Mouse (Mus musculus) CH12.LX (cell line): Measurements from ENCODE around the gene Nt5m.

ENCODE experiments used
- CTCF ChIP-seq, 2 experiments: IDR thresholded peaks in 1 of 2; conservative IDR thresholded peaks in 1 of 2; 2 replicates each; pipeline ENCODE4 v1.5.1; 2011 to 2012; ENCODE audit warnings: low read depth in 2 of 2, low read length in 2 of 2, improper control_type of control experiment in 1 of 2, inconsistent platforms in 1 of 2, mild to moderate bottlenecking in 1 of 2, moderate library complexity in 1 of 2
- E2F4 ChIP-seq: IDR thresholded peaks from 2 replicates; pipeline ENCODE4 v1.6.1; 2011; ENCODE audit warnings: low read depth, low read length, improper control_type of control experiment; ENCODE audit not compliant: insufficient replicate concordance
- EP300 ChIP-seq: IDR thresholded peaks from 2 replicates; pipeline ENCODE4 v1.6.1; 2011; ENCODE audit warnings: low read length, improper control_type of control experiment
- GABPA ChIP-seq: IDR thresholded peaks from 2 replicates; pipeline ENCODE4 v1.6.1; 2012; ENCODE audit warnings: low read depth, low read length, improper control_type of control experiment, inconsistent platforms; ENCODE audit not compliant: insufficient replicate concordance
- HCFC1 ChIP-seq: IDR thresholded peaks from 2 replicates; pipeline ENCODE4 v1.6.1; 2012; ENCODE audit warnings: low read depth, mild to moderate bottlenecking, inconsistent platforms, low read length, improper control_type of control experiment
- MAX ChIP-seq: IDR thresholded peaks from 2 replicates; pipeline ENCODE4 v1.6.1; 2011; ENCODE audit warnings: low read length, improper control_type of control experiment
- MAZ ChIP-seq: IDR thresholded peaks from 2 replicates; pipeline ENCODE4 v1.6.1; 2012; ENCODE audit warnings: low read depth, mild to moderate bottlenecking, inconsistent platforms, low read length, improper control_type of control experiment, moderate library complexity
- NELFE ChIP-seq: IDR thresholded peaks from 2 replicates; pipeline ENCODE4 v1.6.1; 2011; ENCODE audit warnings: low read depth, low read length, improper control_type of control experiment
- POLR2A ChIP-seq: IDR thresholded peaks from 2 replicates; pipeline ENCODE4 v1.6.1; 2011; ENCODE audit warnings: low read depth, mild to moderate bottlenecking, improper control_type of control experiment, low read length
- RAD21 ChIP-seq: IDR thresholded peaks from 2 replicates; pipeline ENCODE4 v1.6.1; 2011; ENCODE audit warnings: low read depth, mild to moderate bottlenecking, low read length, improper control_type of control experiment, moderate library complexity
- SMC3 ChIP-seq: IDR thresholded peaks from 2 replicates; pipeline ENCODE4 v1.6.1; 2011; ENCODE audit warnings: low read depth, low read length, improper control_type of control experiment
- TBP ChIP-seq: conservative IDR thresholded peaks from 2 replicates; pipeline ENCODE4 v1.6.1; 2011; ENCODE audit warnings: low read depth, low read length, improper control_type of control experiment
- ZC3H11A ChIP-seq: IDR thresholded peaks from 2 replicates; pipeline ENCODE4 v1.6.1; 2012; ENCODE audit warnings: low read depth, mild to moderate bottlenecking, inconsistent platforms, low read length, improper control_type of control experiment
- ZNF384 ChIP-seq: IDR thresholded peaks from 2 replicates; pipeline ENCODE4 v1.6.1; 2012; ENCODE audit warnings: low read depth, low read length, improper control_type of control experiment, inconsistent platforms

DNA sequence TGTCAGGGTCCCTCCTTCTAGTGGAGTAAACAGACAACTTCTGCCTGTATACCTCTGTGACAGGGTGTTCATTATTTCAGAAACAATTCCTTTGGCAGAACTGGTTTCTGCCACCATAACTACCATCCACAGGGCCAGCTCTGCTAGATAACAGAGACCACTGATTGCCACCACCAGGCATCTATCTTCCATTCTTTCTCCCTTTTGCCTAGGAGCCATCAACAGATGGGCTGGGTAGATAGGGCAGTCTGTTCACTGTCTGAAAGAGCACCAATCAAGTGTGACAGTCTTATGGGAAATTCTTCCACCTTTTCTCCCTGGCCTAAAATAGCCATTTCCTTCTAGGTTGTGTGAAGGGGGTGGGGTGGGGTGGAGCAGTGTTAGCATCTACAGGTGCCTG, 71.3 kb downstream of the Nt5m start:
- TF ChIP-seq NELFE (no peak), E2F4 (no peak), POLR2A (no peak), ZNF384 (no peak), MAX (no peak), CTCF (conservative IDR thresholded peaks at IDR 0.05 in 1 of 2, IDR thresholded peaks at IDR 0.05 in 1 of 2; ENCODE audit: low read depth in 2 of 2, low read length in 2 of 2) (no peak), TBP (no peak), HCFC1 (no peak), ZC3H11A (no peak), EP300 (no peak), GABPA (no peak), MAZ (no peak), RAD21 (no peak), SMC3 (no peak; the same call in 1 of the 2 replicates)
